Mouse (Mus musculus): ENCODE results near the gene Rab8b. TPM values are rescaled to one million over a fixed set of nuclear protein-coding genes. Genes with fewer than 3 reads are reported as not detected.

The Rab8b gene
- total and polyA plus RNA-seq, 2 experiments = 1.4 to 4.1 TPM

GRCm38 (mm10) chr9:66933869-66934808 is 14.7 kb upstream of the Rab8b start:
- H3K36me3 ChIP-seq (ENCODE audit: control insufficient read depth, insufficient read depth, low read length) = no peaks in the 10 kb centered on the region
- H3K79me2 ChIP-seq (ENCODE audit: control insufficient read depth, insufficient read depth, low read length) = no peaks in the 10 kb centered on the region
- H3K9ac ChIP-seq (ENCODE audit: low read depth, low read length) = no peak overlapping the region
- no peaks in the 10 kb centered on the region; the same call in 1 of the 2 replicates for H3K4me1 ChIP-seq (ENCODE audit: control insufficient read depth, insufficient read depth, low read length)
- H3K4me3 ChIP-seq (ENCODE audit: insufficient read depth, low read depth, low read length) = no peak overlapping the region
- no peak for TF ChIP-seq POLR2A (IDR thresholded peaks at IDR 0.05; ENCODE audit: extremely low read depth, insufficient read depth, low read length)
- TF ChIP-seq CTCF (IDR thresholded peaks at IDR 0.05; ENCODE audit: low read depth, low read length) = no peak
- 92% methylated on average over 19 of the region's 19 CpGs for WGBS
- H3K27ac ChIP-seq (replicated peaks; ENCODE audit: insufficient read depth, low read depth, low read length) = no peak overlapping the region
- DNase-seq (ENCODE audit: extremely low read depth, low read depth, low spot score) = no peak
- no peaks in the 10 kb centered on the region for H3K27me3 ChIP-seq (ENCODE audit: control insufficient read depth, insufficient read depth, low read length)

GRCm38 (mm10) chr9:66930351-66930750 is 10.9 kb upstream of the Rab8b start:
- Histone ChIP-seq H3K27me3 (ENCODE audit: control insufficient read depth, insufficient read depth, low read length) (no peaks in the 10 kb centered on the region), H3K36me3 (ENCODE audit: control insufficient read depth, insufficient read depth, low read length) (no peaks in the 10 kb centered on the region), H3K79me2 (ENCODE audit: control insufficient read depth, insufficient read depth, low read length) (no peaks in the 10 kb centered on the region), H3K27ac (replicated peaks; ENCODE audit: insufficient read depth, low read depth, low read length) (no peak overlapping the region), H3K4me3 (ENCODE audit: insufficient read depth, low read depth, low read length) (no peak overlapping the region), H3K9ac (ENCODE audit: low read depth, low read length) (no peak overlapping the region), H3K4me1 (ENCODE audit: control insufficient read depth, insufficient read depth, low read length) (no peaks in the 10 kb centered on the region)
- TF ChIP-seq CTCF (IDR thresholded peaks at IDR 0.05; ENCODE audit: low read depth, low read length) (no peak), POLR2A (IDR thresholded peaks at IDR 0.05; ENCODE audit: extremely low read depth, insufficient read depth, low read length) (no peak)
- no peak for DNase-seq (ENCODE audit: extremely low read depth, low read depth, low spot score)
- 75% methylated on average over 7 of the region's 7 CpGs for WGBS

GRCm38 (mm10) chr9:66927696-66928402 is 8.4 kb upstream of the Rab8b start:
- Histone ChIP-seq H3K4me1 (ENCODE audit: control insufficient read depth, insufficient read depth, low read length) (no peaks in the 10 kb centered on the region), H3K27ac (replicated peaks; ENCODE audit: insufficient read depth, low read depth, low read length) (no peak overlapping the region), H3K79me2 (ENCODE audit: control insufficient read depth, insufficient read depth, low read length) (no peaks in the 10 kb centered on the region), H3K9ac (ENCODE audit: low read depth, low read length) (no peak overlapping the region), H3K4me3 (ENCODE audit: insufficient read depth, low read depth, low read length) (no peak overlapping the region), H3K36me3 (ENCODE audit: control insufficient read depth, insufficient read depth, low read length) (no peaks in the 10 kb centered on the region), H3K27me3 (ENCODE audit: control insufficient read depth, insufficient read depth, low read length) (no peaks in the 10 kb centered on the region)
- DNase-seq (ENCODE audit: extremely low read depth, low read depth, low spot score) = no peak
- 96% methylated on average over 8 of the region's 8 CpGs for WGBS
- TF ChIP-seq POLR2A (IDR thresholded peaks at IDR 0.05; ENCODE audit: extremely low read depth, insufficient read depth, low read length) (no peak), CTCF (IDR thresholded peaks at IDR 0.05; ENCODE audit: low read depth, low read length) (no peak)

- no peaks in the 10 kb centered on the region for H3K79me2 ChIP-seq (ENCODE audit: control insufficient read depth, insufficient read depth, low read length)
- DNase-seq (ENCODE audit: extremely low read depth, low read depth, low spot score) = no peak
- H3K27me3 ChIP-seq (ENCODE audit: control insufficient read depth, insufficient read depth, low read length) = no peaks in the 10 kb centered on the region
- TF ChIP-seq CTCF (IDR thresholded peaks at IDR 0.05; ENCODE audit: low read depth, low read length) (no peak), POLR2A (IDR thresholded peaks at IDR 0.05; ENCODE audit: extremely low read depth, insufficient read depth, low read length) (no peak)
- no peak overlapping the region for H3K9ac ChIP-seq (ENCODE audit: low read depth, low read length)
- 71% methylated on average over 3 of the region's 3 CpGs for WGBS
- no peak overlapping the region for H3K4me3 ChIP-seq (ENCODE audit: insufficient read depth, low read depth, low read length)
- H3K36me3 ChIP-seq (ENCODE audit: control insufficient read depth, insufficient read depth, low read length) = no peaks in the 10 kb centered on the region
- no peaks in the 10 kb centered on the region for H3K4me1 ChIP-seq (ENCODE audit: control insufficient read depth, insufficient read depth, low read length)
- no peak overlapping the region for H3K27ac ChIP-seq (replicated peaks; ENCODE audit: insufficient read depth, low read depth, low read length)
These were observed 6.4 kb upstream of the Rab8b start for GRCm38 (mm10) chr9:66925853-66926252.

GRCm38 (mm10) chr9:66922076-66922475 is 2.6 kb upstream of the Rab8b start:
- no peak for DNase-seq (ENCODE audit: extremely low read depth, low read depth, low spot score)
- Histone ChIP-seq H3K36me3 (ENCODE audit: control insufficient read depth, insufficient read depth, low read length) (no peaks in the 10 kb centered on the region), H3K4me1 (ENCODE audit: control insufficient read depth, insufficient read depth, low read length) (no peaks in the 10 kb centered on the region), H3K4me3 (ENCODE audit: insufficient read depth, low read depth, low read length) (no peak overlapping the region), H3K79me2 (ENCODE audit: control insufficient read depth, insufficient read depth, low read length) (no peaks in the 10 kb centered on the region), H3K27ac (replicated peaks; ENCODE audit: insufficient read depth, low read depth, low read length) (no peak overlapping the region), H3K27me3 (ENCODE audit: control insufficient read depth, insufficient read depth, low read length) (0 out of 2 replicates have a peak, but pooled peaks cover 2% of the 10 kb centered on the region), H3K9ac (ENCODE audit: low read depth, low read length) (no peak overlapping the region)
- whole genome bisulfite sequencing = 94% methylated on average over 1 of the region's 1 CpGs
- no peak for TF ChIP-seq POLR2A (IDR thresholded peaks at IDR 0.05; ENCODE audit: extremely low read depth, insufficient read depth, low read length)
- no peak; the same call in 1 of the 2 replicates for TF ChIP-seq CTCF (IDR thresholded peaks at IDR 0.05; ENCODE audit: low read depth, low read length)

Data from liver, adult 2 months (tissue).